Mouse (Mus musculus): ENCODE measurements at regions not wholly inside any gene's neighbourhood (a gene's known extent, or its start where the extent isn't known, plus 50 kb on each side); places are given as distances from the start of the nearest gene placed in this dataset.

DNA sequence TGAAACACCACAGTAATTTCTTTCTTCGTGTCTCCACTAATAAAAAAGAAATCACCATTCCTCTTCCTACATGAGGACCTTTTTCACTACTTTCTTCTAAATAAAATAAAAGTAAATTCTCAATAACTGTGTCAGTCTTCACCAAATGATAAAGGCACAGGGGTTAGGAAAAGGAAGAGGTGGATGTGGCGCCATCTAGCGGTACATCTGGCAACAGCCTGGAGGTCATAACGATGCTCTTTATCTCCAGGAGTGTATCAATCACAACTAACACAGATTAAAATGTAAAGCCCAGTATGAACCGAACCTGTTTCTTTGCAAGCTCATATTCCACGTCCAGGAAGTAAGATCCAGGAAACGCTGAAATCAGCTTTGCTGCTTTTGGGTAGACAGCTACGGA, 793.0 kb downstream of the Gm7489 start:
- TF ChIP-seq CTCF (IDR thresholded peaks at IDR 0.05; ENCODE audit: low read depth) (peak; percentile 46), EP300 (IDR thresholded peaks at IDR 0.05; ENCODE audit: low read depth) (no peak)
